Mouse (Mus musculus) C2C12 (cell line): ENCODE data around the gene Kirrel3. TPM values are rescaled to one million over a fixed set of nuclear protein-coding genes. Genes with fewer than 3 reads are reported as not detected.

ENCODE experiments used
- H3K27me3 ChIP-seq: one replicate; pipeline ENCODE4 v1.6.1; 2011; ENCODE audit not compliant: control insufficient read depth, insufficient read depth, insufficient read length
- H3K36me3 ChIP-seq: one replicate; pipeline ENCODE4 v1.6.1; 2011; ENCODE audit not compliant: control insufficient read depth, insufficient read depth
- H3K4me3 ChIP-seq: one replicate; pipeline ENCODE4 v1.5.1; 2011; ENCODE audit warnings: mild to moderate bottlenecking, control low read depth; ENCODE audit not compliant: poor library complexity, insufficient read depth, severe bottlenecking
- H3K79me2 ChIP-seq: one replicate; pipeline ENCODE4 v1.6.1; 2011; ENCODE audit not compliant: control insufficient read depth, insufficient read depth
- H3K79me3 ChIP-seq: one replicate; pipeline ENCODE4 v1.6.1; 2011; ENCODE audit warnings: low read depth, control low read depth
- H3ac ChIP-seq: one replicate; pipeline ENCODE3; 2011; ENCODE audit warnings: low read depth; ENCODE audit not compliant: control insufficient read depth, insufficient read length
- CEBPB ChIP-seq: IDR thresholded peaks from one replicate; pipeline ENCODE4 v1.6.1; 2011; ENCODE audit warnings: low read depth, mild to moderate bottlenecking, control low read depth, moderate library complexity
- CTCF ChIP-seq: IDR thresholded peaks from one replicate; pipeline ENCODE4 v1.5.1; 2011; ENCODE audit not compliant: control insufficient read depth, insufficient read depth, insufficient read length
- FOSL1 ChIP-seq: IDR thresholded peaks from one replicate; pipeline ENCODE4 v1.8.0; 2011; ENCODE audit warnings: mild to moderate bottlenecking, low read length; ENCODE audit not compliant: poor library complexity, insufficient read depth, severe bottlenecking
- MAX ChIP-seq: IDR thresholded peaks from one replicate; pipeline ENCODE4 v1.6.1; 2011; ENCODE audit warnings: mild to moderate bottlenecking, control low read depth
- MYOD1 ChIP-seq: IDR thresholded peaks from one replicate; pipeline ENCODE4 v1.6.1; 2011; ENCODE audit warnings: low read depth; ENCODE audit not compliant: control insufficient read depth, insufficient read length
- MYOG ChIP-seq: IDR thresholded peaks from one replicate; pipeline ENCODE4 v1.6.1; 2011; ENCODE audit not compliant: control insufficient read depth, insufficient read length; ENCODE audit errors: extremely low read depth
- USF1 ChIP-seq: IDR thresholded peaks from one replicate; pipeline ENCODE4 v1.6.1; 2011; ENCODE audit warnings: low read depth, mild to moderate bottlenecking, control low read depth, moderate library complexity
- polyA plus RNA-seq: library from polyadenylated mRNA; unstranded; fragments of >200 nt; fragmentation: generic; extraction: Trizol; gene quantifications from one replicate; pipeline ENCODE4 v1.2.1, GENCODE M21; 2012; ENCODE audit warnings: missing spikeins

Gene Kirrel3
- polyA plus RNA-seq, 1 experiment = 5.2 TPM

- H3K36me3 ChIP-seq = no peaks in the 10 kb centered on the region
- no peaks in the 10 kb centered on the region for H3K27me3 ChIP-seq
- H3K4me3 ChIP-seq = no peak overlapping the region
- H3K79me2 ChIP-seq = no peaks in the 10 kb centered on the region
- no peak for TF ChIP-seq FOSL1
- TF ChIP-seq CTCF = peak; percentile 42
- no peak for TF ChIP-seq USF1
- TF ChIP-seq MYOD1 = peak; percentile 12
- TF ChIP-seq MAX = no peak
- TF ChIP-seq MYOG = no peak
- H3ac ChIP-seq = no peak overlapping the region
- no peaks in the 10 kb centered on the region for H3K79me3 ChIP-seq
Observed at GRCm38 (mm10) chr9:34983513-34984462, 498.1 kb downstream of the Kirrel3 start.

- TF ChIP-seq CTCF (no peak), FOSL1 (peak; percentile 55), MAX (peak; percentile 36), CEBPB (no peak), MYOG (no peak), USF1 (no peak), MYOD1 (peak; percentile 27)
- no peaks in the 10 kb centered on the region for H3K79me2 ChIP-seq
- H3K36me3 ChIP-seq = no peaks in the 10 kb centered on the region
- H3K4me3 ChIP-seq = no peak overlapping the region
- no peaks in the 10 kb centered on the region for H3K27me3 ChIP-seq
- H3ac ChIP-seq = no peak overlapping the region
- H3K79me3 ChIP-seq = no peaks in the 10 kb centered on the region
Observed at GRCm38 (mm10) chr9:34986156-34986555, 500.5 kb downstream of the Kirrel3 start.

DNA sequence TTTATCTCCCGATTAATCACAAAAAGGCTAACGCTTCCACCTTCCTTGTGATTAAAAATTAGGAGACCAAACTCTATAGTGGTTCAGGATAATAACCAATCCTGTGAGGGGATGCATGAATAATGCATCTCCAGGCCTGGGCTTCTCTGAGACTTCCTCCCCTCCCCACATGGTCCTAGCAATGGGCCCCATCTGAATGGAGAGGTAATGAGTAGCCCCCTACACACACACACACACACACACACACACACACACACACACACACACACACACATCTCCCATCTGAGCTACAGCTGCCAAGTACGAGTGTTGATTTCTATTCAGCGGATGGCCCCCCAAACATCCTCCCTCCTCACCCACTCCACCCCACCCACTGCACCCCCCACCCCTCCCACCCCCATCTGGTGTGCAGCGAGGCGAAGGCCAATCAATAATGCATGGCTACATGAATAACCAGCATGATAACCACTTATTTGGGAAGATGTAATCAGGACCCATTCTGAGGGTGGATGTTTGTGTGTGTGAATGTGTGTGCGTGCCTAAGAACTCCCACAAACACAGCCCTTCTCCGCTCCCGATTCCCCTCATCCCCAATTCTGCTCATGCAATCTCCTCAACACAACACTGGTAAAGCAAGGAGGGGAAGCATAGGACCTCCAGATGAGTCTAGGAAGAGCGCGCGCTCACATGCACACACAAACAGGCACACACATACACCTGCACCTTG, 501.9 kb downstream of the Kirrel3 start:
- no peaks in the 10 kb centered on the region for H3K79me3 ChIP-seq
- H3K36me3 ChIP-seq = no peaks in the 10 kb centered on the region
- H3K27me3 ChIP-seq = no peaks in the 10 kb centered on the region
- no peak overlapping the region for H3K4me3 ChIP-seq
- TF ChIP-seq CEBPB (no peak), USF1 (no peak), CTCF (no peak)
- no peaks in the 10 kb centered on the region for H3K79me2 ChIP-seq
- H3ac ChIP-seq = no peak overlapping the region

GRCm38 (mm10) chr9:34988683-34989082, 503.0 kb downstream of the Kirrel3 start:
- TF ChIP-seq MYOG = no peak

DNA sequence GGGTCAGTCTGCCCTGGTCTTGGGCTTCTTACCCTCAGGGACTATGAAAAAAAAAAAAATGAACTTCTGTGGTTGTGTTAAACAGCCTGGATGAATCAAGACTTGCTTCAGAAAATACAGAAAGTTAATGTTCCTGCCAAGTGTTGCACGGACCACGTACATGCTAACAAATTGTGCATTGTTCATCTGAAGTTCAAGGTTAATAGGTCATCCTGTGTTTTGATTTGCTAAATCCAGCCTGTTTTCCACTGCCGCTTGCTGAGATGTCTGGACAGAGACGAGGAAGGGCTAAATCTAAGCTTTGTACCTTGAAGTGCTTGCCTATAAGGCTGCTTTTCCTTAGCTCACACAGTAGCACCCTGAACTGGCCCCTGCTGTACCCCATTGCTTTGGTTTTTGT, 506.5 kb downstream of the Kirrel3 start:
- no peak overlapping the region for H3K4me3 ChIP-seq
- no peaks in the 10 kb centered on the region for H3K79me2 ChIP-seq
- H3K27me3 ChIP-seq = no peaks in the 10 kb centered on the region
- TF ChIP-seq MYOD1 = no peak
- no peak for TF ChIP-seq CTCF
- no peak for TF ChIP-seq MYOG
- TF ChIP-seq MAX = no peak
- no peak for TF ChIP-seq CEBPB
- no peak for TF ChIP-seq USF1
- TF ChIP-seq FOSL1 = no peak
- H3K79me3 ChIP-seq = no peaks in the 10 kb centered on the region
- no peaks in the 10 kb centered on the region for H3K36me3 ChIP-seq
- no peak overlapping the region for H3ac ChIP-seq

More at GRCm38 (mm10) chr9:34988683-34989082, 503.0 kb downstream of the Kirrel3 start:
- Histone ChIP-seq H3ac (no peak overlapping the region), H3K79me2 (no peaks in the 10 kb centered on the region), H3K4me3 (no peak overlapping the region), H3K36me3 (no peaks in the 10 kb centered on the region), H3K79me3 (no peaks in the 10 kb centered on the region), H3K27me3 (no peaks in the 10 kb centered on the region)
